Mouse (Mus musculus) frontal cortex, postnatal 14 days (tissue): Measurements from ENCODE around the gene Wdfy4.
A peak's percentile ranks its signal among the peaks of the same experiment; 100 is the strongest.

ENCODE experiments used
- DNase-seq, 2 experiments: peaks; one replicate each; pipeline ENCODE4 v3.0.0; 2022; ENCODE audit warnings: low spot score in 2 of 2

The Wdfy4 gene

GRCm38 (mm10) chr14:32984176-32984738 is 201.1 kb downstream of the Wdfy4 start:
- no peak for DNase-seq

- DNase-seq, result no peak
Observed at GRCm38 (mm10) chr14:32970700-32971099, 214.6 kb downstream of the Wdfy4 start.

GRCm38 (mm10) chr14:32964742-32965141 is 220.6 kb downstream of the Wdfy4 start:
- DNase-seq, result no peak

- DNase-seq, result peak; percentile 45 to 64
Observed at GRCm38 (mm10) chr14:32960481-32960880, 224.8 kb downstream of the Wdfy4 start.

GRCm38 (mm10) chr14:32958671-32959070 is 226.6 kb downstream of the Wdfy4 start:
- no peak for DNase-seq

- no peak for DNase-seq
Observed at GRCm38 (mm10) chr14:32956486-32956885, 228.8 kb downstream of the Wdfy4 start.

GRCm38 (mm10) chr14:32950312-32951301 is 234.7 kb downstream of the Wdfy4 start:
- DNase-seq, result no peak

GRCm38 (mm10) chr14:32947512-32947911 is 237.8 kb downstream of the Wdfy4 start:
- peak in 1 of 2 experiments; percentile 19 for DNase-seq

- DNase-seq, result no peak
Observed at GRCm38 (mm10) chr14:32939217-32939616, 246.1 kb downstream of the Wdfy4 start.

- no peak for DNase-seq
Observed at GRCm38 (mm10) chr14:32934064-32934463, 251.2 kb downstream of the Wdfy4 start.

GRCm38 (mm10) chr14:32932220-32932619 is 253.1 kb downstream of the Wdfy4 start:
- no peak for DNase-seq

GRCm38 (mm10) chr14:32931709-32932108 is 253.6 kb downstream of the Wdfy4 start:
- DNase-seq, result no peak

GRCm38 (mm10) chr14:32923871-32924270 is 261.4 kb downstream of the Wdfy4 start:
- no peak for DNase-seq

GRCm38 (mm10) chr14:32917919-32918318 is 267.4 kb downstream of the Wdfy4 start:
- no peak for DNase-seq

- DNase-seq, result no peak
Observed at GRCm38 (mm10) chr14:32915360-32915759, 269.9 kb downstream of the Wdfy4 start.

- no peak for DNase-seq
Observed at GRCm38 (mm10) chr14:32911187-32911586, 274.1 kb downstream of the Wdfy4 start.
